Mouse (Mus musculus): ENCODE results near the gene Snx7.

Gene Snx7

DNA sequence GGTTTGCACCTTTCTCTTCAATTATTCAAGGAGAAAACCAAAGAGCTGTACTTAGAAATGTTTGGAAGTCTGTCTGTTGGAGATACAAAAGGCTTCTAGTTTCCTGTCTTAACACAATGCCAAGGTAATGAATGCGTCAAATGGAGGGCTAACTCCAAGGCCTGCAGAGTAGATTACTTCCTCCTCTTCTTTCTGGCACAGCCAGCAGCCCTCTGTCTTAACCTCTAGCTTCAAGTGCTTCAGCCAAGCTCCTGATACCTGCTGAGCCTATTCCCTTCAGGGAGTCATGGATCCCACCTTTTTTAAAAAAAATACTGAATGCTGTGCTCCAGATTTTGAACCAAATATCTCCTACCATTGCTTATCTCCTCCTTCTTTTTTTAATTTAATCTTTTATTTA lies 51.1 kb downstream of the Snx7 start:
- DNase-seq (ENCODE audit: low spot score in 2 of 2) = no peak

DNA sequence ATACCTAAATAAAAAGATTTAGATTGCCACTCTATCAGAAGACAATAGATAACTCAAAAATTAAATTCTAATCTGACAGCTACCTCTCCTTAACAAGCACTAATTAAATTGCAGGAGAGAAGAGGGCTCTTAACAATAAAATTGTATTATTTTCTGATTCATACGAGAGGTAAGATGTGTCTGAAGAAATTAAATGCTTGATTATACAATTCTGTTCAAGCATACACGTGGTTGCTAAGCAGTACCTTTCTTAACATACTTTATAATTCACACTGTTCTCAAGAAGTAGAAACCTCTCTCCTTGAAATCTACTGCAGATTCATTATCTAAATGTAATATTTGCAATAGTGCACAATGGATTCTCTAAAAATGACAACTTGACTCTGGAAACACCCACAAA lies 54.5 kb downstream of the Snx7 start:
- DNase-seq (ENCODE audit: low spot score in 2 of 2) = no peak

DNA sequence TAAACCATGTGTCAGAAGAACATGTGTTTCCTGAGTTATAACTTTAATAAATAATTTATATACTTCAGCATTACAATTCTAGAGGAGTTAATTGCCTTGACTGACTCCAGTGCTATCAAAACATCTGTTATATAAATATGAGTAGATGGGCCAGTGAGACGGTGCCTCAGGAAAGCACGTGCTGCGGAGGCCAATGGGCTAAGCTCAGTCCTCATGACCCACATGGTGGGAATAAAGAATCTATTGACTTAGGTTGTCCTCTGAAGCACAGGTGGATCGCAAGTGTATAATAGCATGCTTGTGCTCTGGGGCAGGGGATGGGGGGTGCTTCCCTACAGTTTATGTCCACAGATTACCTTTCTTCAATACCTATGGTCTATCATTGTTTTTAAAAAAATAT lies 56.6 kb downstream of the Snx7 start:
- DNase-seq (ENCODE audit: low spot score in 2 of 2) = no peak

DNA sequence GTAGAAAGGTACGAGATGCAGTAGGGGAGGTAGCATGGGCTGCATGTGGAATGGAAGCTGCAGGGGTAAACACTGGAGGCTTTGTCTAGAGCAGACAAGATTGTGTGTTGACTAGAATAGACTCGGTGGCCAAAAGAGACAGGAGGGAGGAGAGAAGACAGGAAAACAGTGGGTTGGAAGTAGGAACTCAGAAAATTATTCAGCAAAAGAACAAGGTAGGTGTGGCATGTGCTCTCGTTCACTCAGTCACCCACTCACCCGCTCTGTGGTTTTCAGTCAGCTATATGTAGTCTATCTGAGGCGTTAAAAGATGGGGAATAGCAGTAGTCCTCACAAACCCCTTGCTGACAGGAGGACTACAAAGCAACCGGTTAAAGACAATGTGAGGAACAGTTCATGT lies 63.0 kb downstream of the Snx7 start:
- DNase-seq (ENCODE audit: low spot score in 2 of 2) = no peak

DNA sequence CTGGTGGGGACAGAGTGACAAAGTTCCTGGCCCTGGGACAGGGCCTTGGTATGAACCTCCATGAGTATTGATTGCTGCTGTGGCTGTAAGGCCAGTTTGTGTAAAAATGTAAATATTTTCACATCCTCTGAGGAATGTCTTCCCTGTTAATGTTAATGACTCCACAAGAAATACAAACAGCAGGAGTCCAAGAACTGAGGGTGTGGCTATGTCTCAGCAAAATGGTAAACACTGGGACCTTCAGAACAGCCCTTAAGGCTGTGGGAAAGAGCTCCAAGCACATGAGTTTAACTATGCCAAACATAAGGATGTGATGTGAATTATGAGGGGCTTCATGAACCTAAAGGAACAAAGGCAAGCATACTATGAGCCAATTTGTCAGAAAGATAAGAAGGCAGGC lies 74.2 kb downstream of the Snx7 start:
- no peak for DNase-seq (ENCODE audit: low spot score in 2 of 2)

DNA sequence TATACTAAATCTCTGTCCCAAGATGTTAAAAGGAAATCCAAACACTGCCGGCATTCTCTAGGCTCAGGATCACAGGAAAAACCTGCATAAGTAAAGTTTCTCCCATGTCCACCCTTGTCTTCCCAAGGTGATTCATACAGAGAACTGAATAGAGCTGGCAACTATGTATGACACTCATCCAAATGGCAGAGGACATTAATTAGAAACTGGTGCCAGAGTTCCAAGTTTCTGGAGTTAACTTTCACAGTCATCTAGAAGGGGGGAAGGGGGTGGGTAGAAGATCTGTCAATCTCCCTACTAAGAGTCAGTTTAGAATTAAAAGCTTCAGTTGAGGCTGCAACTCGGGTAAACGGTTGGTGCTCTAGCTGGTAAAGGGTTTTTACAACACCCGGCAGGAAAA lies 76.8 kb downstream of the Snx7 start:
- DNase-seq (ENCODE audit: low spot score in 2 of 2) = no peak

DNA sequence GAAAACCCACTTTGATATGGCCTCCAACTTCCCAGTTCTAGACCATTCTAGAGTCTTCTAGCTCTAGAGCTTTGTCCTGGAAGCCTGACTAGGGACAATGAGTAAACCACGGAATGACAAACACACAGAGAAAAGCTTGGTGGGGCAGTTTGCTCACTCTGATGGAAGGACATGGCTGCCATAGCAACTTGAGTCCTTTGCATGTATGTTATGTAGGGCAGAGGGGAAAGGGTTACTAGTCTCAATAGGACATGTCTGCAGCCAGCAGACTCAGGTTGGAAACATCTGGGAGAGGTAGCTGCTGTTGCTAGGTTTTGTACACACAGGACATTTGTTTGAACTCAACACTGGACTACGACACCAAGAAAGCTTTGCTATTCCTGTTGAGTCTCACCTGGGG lies 77.5 kb downstream of the Snx7 start:
- DNase-seq (ENCODE audit: low spot score in 2 of 2) = no peak

DNA sequence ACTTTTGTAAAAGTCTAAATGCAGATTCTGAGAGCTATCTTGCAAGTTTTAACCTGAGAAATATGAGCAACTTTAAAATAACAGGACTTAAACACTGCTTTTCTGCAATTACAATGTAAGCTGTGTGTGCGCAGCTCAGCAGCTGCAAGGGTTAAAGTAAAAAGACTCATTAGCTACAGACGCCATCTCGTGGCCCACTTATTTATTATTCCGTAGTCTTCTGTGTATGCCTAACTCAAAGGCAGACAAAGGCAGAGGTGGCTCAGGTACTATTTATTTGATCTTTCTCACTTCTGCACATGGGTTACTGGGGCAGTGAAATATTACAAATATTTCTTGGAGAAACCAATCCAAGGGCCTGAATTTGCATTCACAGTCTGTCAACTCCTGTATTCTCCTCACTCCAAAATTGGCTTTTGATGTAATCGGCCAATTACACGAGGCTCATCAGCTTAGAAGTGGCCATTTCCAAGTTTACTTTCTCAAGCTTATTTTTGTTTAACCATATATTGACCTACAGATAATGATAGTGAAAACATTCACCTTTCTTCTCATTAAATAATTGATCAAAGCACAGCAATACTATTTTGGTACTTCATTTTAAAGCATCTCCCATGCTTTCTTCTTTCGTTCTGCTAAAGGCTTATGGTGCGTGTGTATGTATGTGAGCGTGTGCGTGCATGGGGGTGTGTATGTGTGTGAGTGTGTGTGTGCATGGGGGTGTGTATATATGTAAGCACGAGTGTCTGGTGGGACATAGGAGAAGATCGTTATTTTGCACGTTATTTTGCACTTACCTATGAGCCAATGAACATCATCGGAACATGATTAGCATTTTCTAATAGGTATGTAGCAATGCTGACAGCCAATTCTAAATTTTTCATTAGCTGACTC lies 79.7 kb downstream of the Snx7 start:
- DNase-seq (ENCODE audit: low spot score in 2 of 2) = no peak

DNA sequence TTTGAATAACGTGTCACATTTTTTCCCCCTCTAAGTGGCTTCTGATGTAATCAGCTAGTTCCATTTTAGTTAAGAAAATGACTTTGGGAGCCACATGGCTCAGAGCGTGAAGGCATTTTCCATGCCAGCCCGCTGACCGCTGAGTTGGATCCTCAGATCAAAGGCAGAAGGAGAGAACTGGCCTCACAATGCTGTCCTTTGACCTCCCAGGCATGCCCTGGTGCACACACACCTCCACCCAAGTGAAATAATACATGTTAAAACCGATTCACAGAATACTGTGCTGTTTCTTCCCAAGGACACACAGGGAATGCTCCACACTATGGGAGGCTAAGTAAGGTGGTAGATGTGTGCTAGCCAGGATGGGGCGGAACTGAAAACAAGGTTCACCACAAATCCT lies 81.5 kb downstream of the Snx7 start:
- no peak for DNase-seq (ENCODE audit: low spot score in 2 of 2)

DNA sequence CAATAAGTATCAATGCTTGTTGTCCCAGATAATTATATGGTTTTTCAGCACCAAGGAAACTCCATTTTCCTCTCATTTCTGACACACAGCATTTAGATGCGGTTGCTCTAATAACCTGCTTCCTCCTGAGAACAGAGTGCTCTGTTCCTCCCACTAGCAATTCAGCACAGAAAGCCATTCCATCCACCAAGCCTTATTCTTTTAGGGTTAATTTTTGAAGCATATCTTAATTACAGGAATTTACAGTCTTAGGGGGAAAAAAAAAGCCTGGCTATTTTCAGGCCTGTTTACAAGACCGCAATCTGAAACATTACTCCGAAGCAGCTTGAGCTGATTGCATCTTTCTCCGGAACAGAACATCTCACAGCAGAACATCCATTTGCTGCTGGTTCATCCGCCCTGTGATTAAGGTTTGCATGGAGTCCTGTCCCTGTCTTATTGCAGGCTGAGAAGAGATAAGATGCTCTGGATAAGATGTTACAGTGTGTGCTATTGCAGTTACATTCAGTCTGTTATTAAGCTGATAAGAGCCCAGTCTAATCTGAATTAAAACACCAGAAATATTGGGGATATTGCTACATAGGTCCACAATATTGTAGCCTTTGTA lies 116.5 kb downstream of the Snx7 start:
- no peak for DNase-seq (ENCODE audit: low spot score in 2 of 2)

DNA sequence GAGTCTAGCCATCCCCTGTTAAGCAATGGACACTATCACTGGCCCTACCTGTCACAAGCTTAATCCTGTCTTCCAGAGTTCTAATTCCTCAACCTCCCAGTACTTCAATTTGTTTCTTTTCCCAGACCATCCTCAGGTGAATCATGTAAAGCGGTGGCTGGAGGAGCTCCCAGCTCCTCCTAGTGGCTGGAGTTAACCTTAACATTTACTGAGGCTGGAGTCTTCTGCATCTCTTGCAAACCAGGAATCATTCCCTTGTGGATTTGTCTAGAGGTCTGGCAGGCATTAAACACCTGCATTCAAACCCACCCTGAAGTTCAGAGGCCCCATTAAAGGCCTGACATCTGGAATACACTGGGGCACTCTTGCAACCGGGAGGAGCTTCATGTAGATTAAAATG lies 117.1 kb downstream of the Snx7 start:
- no peak for DNase-seq (ENCODE audit: low spot score in 2 of 2)

DNA sequence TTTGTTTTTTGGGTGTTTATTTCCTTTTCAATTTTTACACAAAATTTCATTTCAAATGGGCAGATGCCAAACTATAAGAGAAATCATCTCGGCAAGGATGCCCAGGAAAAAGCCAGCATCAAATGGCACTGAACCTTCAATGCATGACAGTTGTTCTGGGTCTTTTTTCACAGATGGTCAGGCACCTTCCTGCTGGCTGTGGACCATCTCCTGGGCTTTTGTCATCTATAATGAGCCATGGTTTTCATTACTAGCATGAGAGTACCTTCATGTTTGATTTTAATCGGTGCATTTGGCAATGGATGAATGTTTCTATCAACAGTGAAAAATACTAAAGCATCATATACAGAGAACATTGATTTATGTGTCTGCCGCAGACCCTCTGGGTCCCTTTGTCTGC lies 119.5 kb downstream of the Snx7 start:
- DNase-seq (ENCODE audit: low spot score in 2 of 2) = no peak

DNA sequence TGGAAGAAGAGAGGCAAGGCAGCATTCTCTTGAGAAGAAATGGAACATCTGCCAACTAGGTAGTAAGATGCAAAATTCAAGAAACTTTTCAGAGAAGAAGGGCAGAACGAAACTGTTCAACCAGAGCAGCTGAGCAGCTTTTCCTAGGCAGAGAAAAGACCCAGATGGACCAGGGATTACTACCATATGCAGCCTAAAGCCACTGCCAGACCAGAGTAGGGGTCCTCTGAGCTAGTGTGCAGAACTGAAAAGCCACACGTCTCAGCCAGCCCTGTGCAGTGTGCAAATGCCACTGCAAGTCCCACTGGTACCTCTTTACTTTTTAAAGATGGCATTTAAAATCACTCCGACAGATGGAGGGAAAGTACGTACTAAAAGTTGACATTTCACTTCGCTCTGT lies 129.0 kb downstream of the Snx7 start:
- no peak for DNase-seq (ENCODE audit: low spot score in 2 of 2)

DNA sequence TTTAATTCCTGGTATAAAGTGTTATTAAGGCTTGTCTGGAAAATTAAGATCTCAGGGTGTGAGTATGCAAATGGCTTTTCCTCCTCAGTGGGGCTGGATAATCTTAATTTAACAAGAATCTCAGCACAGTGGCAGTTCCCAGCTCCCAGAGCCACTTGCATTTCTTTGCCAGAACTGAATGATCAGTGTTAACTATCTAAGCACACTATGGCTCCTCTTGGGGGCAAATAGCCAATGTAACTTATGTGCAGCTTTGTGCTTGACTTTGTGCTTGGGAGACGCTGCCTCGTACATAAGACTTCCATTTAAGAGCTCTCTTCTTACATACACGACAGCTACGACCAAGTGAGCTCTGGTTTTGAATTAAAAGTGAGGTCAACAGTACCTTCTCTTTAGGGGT lies 136.1 kb downstream of the Snx7 start:
- DNase-seq (ENCODE audit: low spot score in 2 of 2) = no peak
